Mouse (Mus musculus): Measurements from ENCODE around the gene Atf5.

- no peak for TF ChIP-seq CTCF (IDR thresholded peaks at IDR 0.05; ENCODE audit: low read depth, low read length)
- no peak for TF ChIP-seq POLR2A (IDR thresholded peaks at IDR 0.05; ENCODE audit: borderline replicate concordance, low read depth, low read length)
Observed at GRCm38 (mm10) chr7:44856265-44856916, 39.9 kb upstream of the Atf5 start.

Measured in bone marrow macrophage, adult 2 months (primary cell).